Mouse (Mus musculus): ENCODE measurements around the gene Kirrel3. TPM values are rescaled to one million over a fixed set of nuclear protein-coding genes. Genes with fewer than 3 reads are reported as not detected.

Gene Kirrel3
- total RNA-seq, 1 experiment from 2014 or later, result not detected

GRCm38 (mm10) chr9:34977700-34978099 lies 492.0 kb downstream of the Kirrel3 start:
- no peak for ATAC-seq (replicated peaks; ENCODE audit: insufficient number of reproducible peaks, low FRiP score, low TSS enrichment, poor library complexity, severe bottlenecking)

- ATAC-seq (replicated peaks; ENCODE audit: insufficient number of reproducible peaks, low FRiP score, low TSS enrichment, poor library complexity, severe bottlenecking), result no peak
These were observed 492.5 kb downstream of the Kirrel3 start for GRCm38 (mm10) chr9:34978229-34978628.

GRCm38 (mm10) chr9:34980516-34981265 lies 495.0 kb downstream of the Kirrel3 start:
- no peak for ATAC-seq (replicated peaks; ENCODE audit: insufficient number of reproducible peaks, low FRiP score, low TSS enrichment, poor library complexity, severe bottlenecking)

- peak; percentile 76 for ATAC-seq (replicated peaks; ENCODE audit: insufficient number of reproducible peaks, low FRiP score, low TSS enrichment, poor library complexity, severe bottlenecking)
These were observed 498.1 kb downstream of the Kirrel3 start for GRCm38 (mm10) chr9:34983513-34984462.

GRCm38 (mm10) chr9:34986156-34986555 lies 500.5 kb downstream of the Kirrel3 start:
- ATAC-seq (replicated peaks; ENCODE audit: insufficient number of reproducible peaks, low FRiP score, low TSS enrichment, poor library complexity, severe bottlenecking), result no peak

GRCm38 (mm10) chr9:34987422-34988148 lies 501.9 kb downstream of the Kirrel3 start:
- ATAC-seq (replicated peaks; ENCODE audit: insufficient number of reproducible peaks, low FRiP score, low TSS enrichment, poor library complexity, severe bottlenecking), result no peak

- ATAC-seq (replicated peaks; ENCODE audit: insufficient number of reproducible peaks, low FRiP score, low TSS enrichment, poor library complexity, severe bottlenecking), result no peak
These were observed 503.0 kb downstream of the Kirrel3 start for GRCm38 (mm10) chr9:34988683-34989082.

GRCm38 (mm10) chr9:34992201-34992600 lies 506.5 kb downstream of the Kirrel3 start:
- no peak for ATAC-seq (replicated peaks; ENCODE audit: insufficient number of reproducible peaks, low FRiP score, low TSS enrichment, poor library complexity, severe bottlenecking)

- no peak for ATAC-seq (replicated peaks; ENCODE audit: insufficient number of reproducible peaks, low FRiP score, low TSS enrichment, poor library complexity, severe bottlenecking)
These were observed 507.9 kb downstream of the Kirrel3 start for GRCm38 (mm10) chr9:34993467-34994211.

- no peak for ATAC-seq (replicated peaks; ENCODE audit: insufficient number of reproducible peaks, low FRiP score, low TSS enrichment, poor library complexity, severe bottlenecking)
These were observed 509.4 kb downstream of the Kirrel3 start for GRCm38 (mm10) chr9:34995078-34995477.

GRCm38 (mm10) chr9:34995660-34996378 lies 510.1 kb downstream of the Kirrel3 start:
- ATAC-seq (replicated peaks; ENCODE audit: insufficient number of reproducible peaks, low FRiP score, low TSS enrichment, poor library complexity, severe bottlenecking), result no peak

GRCm38 (mm10) chr9:34997880-34998865 lies 512.5 kb downstream of the Kirrel3 start:
- no peak for ATAC-seq (replicated peaks; ENCODE audit: insufficient number of reproducible peaks, low FRiP score, low TSS enrichment, poor library complexity, severe bottlenecking)

- ATAC-seq (replicated peaks; ENCODE audit: insufficient number of reproducible peaks, low FRiP score, low TSS enrichment, poor library complexity, severe bottlenecking), result no peak
These were observed 518.4 kb downstream of the Kirrel3 start for GRCm38 (mm10) chr9:35004113-35004512.

GRCm38 (mm10) chr9:35007697-35008341 lies 522.1 kb downstream of the Kirrel3 start:
- ATAC-seq (replicated peaks; ENCODE audit: insufficient number of reproducible peaks, low FRiP score, low TSS enrichment, poor library complexity, severe bottlenecking), result no peak

GRCm38 (mm10) chr9:35016762-35017161 lies 531.1 kb downstream of the Kirrel3 start:
- peak; percentile 45; the same call in 1 of the 2 replicates for ATAC-seq (replicated peaks; ENCODE audit: insufficient number of reproducible peaks, low FRiP score, low TSS enrichment, poor library complexity, severe bottlenecking)

GRCm38 (mm10) chr9:35017563-35017962 lies 531.9 kb downstream of the Kirrel3 start:
- no peak for ATAC-seq (replicated peaks; ENCODE audit: insufficient number of reproducible peaks, low FRiP score, low TSS enrichment, poor library complexity, severe bottlenecking)
